Mouse (Mus musculus): ENCODE measurements around the gene Mocs3. TPM values are rescaled to one million over a fixed set of nuclear protein-coding genes. Genes with fewer than 3 reads are reported as not detected.

The Mocs3 gene
- total and polyA plus RNA-seq, 3 experiments, result 5.7 to 14.9 (median 10.5) TPM

DNA sequence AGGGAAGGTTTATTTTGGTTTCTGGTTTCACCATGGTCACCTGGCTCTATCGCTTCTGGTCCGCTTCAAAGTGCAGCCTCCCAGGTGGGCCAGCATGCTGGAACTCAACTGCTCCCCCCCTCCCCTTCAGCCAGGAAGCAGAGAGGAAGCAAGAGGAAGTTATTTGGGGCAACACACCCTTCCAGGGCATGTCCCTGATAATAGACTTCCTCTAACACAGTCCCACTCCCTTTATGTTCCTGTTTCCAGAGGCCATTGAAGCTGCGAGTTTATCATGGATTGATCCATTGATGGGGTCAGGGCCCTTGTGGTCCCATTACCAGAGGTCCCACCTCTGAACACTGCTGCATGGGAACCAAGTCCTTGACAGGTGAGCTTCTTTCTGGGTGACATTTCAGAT is 29.7 kb downstream of the Mocs3 start:
- no peak for DNase-seq (ENCODE audit: low spot score)
- no peaks in the 10 kb centered on the region for H3K36me3 ChIP-seq (replicated peaks)
- H3K9me3 ChIP-seq (replicated peaks), result peaks cover 56% of the 10 kb centered on the region
- H3K4me1 ChIP-seq (ENCODE audit: insufficient read depth, low read depth, low read length), result no peaks in the 10 kb centered on the region
- peaks cover 3% of the 10 kb centered on the region; the same call in 1 of the 2 replicates for H3K27me3 ChIP-seq (ENCODE audit: insufficient read depth, low read length)
- no peak overlapping the region for H3K4me3 ChIP-seq (ENCODE audit: low read depth, low read length)
- ATAC-seq (ENCODE audit: extremely low read depth, insufficient number of reproducible peaks, low FRiP score, poor library complexity, severe bottlenecking), result no peak
- no peak for TF ChIP-seq POLR2AphosphoS5 (IDR thresholded peaks at IDR 0.05; ENCODE audit: insufficient replicate concordance, low read depth, low read length)
- no peak for TF ChIP-seq TAL1 (conservative IDR thresholded peaks at IDR 0.05; ENCODE audit: low read depth, low read length)
- no peak for TF ChIP-seq GATA1 (IDR thresholded peaks at IDR 0.05; ENCODE audit: borderline replicate concordance, low read length)
- TF ChIP-seq GATA2 (IDR thresholded peaks at IDR 0.05; ENCODE audit: borderline replicate concordance, low read depth, low read length), result no peak
- no peak for TF ChIP-seq CTCF (IDR thresholded peaks at IDR 0.05; ENCODE audit: low read depth, low read length)

DNA sequence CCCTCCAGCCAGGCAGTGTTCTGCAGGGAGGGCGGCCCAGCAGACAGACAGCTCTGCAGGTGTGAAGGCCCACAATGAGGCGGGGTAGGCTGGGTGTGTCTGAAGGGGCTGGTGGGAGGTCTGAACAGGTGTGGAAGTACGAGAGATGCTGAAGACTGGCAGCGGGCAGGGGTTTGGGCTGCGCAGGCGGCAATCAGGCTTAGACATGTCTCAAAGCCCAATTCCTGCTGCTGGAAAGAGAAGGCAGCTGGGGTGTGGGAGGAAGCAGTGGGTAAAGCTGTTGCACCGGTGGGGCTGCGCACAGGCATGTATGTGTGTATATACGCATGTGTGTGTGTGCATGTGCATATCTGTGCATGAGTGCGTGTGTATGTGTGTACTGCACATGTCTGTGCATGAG is 30.5 kb downstream of the Mocs3 start:
- DNase-seq (ENCODE audit: low spot score) (no peak), ATAC-seq (ENCODE audit: extremely low read depth, insufficient number of reproducible peaks, low FRiP score, poor library complexity, severe bottlenecking) (no peak)
- Histone ChIP-seq H3K9me3 (replicated peaks) (peaks cover 58% of the 10 kb centered on the region), H3K27me3 (ENCODE audit: insufficient read depth, low read length) (peaks cover 3% of the 10 kb centered on the region; the same call in 1 of the 2 replicates), H3K4me3 (ENCODE audit: low read depth, low read length) (no peak overlapping the region), H3K4me1 (ENCODE audit: insufficient read depth, low read depth, low read length) (no peaks in the 10 kb centered on the region), H3K36me3 (replicated peaks) (no peaks in the 10 kb centered on the region)
- TF ChIP-seq GATA2 (IDR thresholded peaks at IDR 0.05; ENCODE audit: borderline replicate concordance, low read depth, low read length) (no peak), POLR2AphosphoS5 (IDR thresholded peaks at IDR 0.05; ENCODE audit: insufficient replicate concordance, low read depth, low read length) (no peak), GATA1 (IDR thresholded peaks at IDR 0.05; ENCODE audit: borderline replicate concordance, low read length) (no peak), CTCF (IDR thresholded peaks at IDR 0.05; ENCODE audit: low read depth, low read length) (no peak), TAL1 (conservative IDR thresholded peaks at IDR 0.05; ENCODE audit: low read depth, low read length) (no peak)

DNA sequence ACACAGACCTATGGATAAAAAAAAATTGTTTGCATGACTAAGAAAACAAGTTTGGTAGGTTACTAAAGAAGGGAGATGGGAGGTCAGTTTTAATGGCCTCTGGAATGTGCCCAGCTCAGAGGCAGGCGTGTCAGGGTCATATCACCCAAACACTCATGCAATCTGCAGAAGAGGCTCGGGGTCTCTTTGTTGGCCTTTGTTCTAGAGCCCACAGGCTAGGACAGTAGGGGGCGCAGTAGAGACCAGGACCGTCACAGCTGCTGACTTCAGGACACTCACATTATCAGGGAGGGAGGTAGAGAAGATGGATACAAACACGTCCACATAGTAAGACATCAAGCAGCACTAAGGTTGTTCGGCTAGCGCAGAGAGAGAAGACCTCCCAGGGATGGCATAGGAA is 37.6 kb downstream of the Mocs3 start:
- no peaks in the 10 kb centered on the region for H3K4me1 ChIP-seq (ENCODE audit: insufficient read depth, low read depth, low read length)
- H3K9me3 ChIP-seq (replicated peaks), result peaks cover 61% of the 10 kb centered on the region
- peaks cover under 1% of the 10 kb centered on the region; the same call in 1 of the 2 replicates for H3K27me3 ChIP-seq (ENCODE audit: insufficient read depth, low read length)
- no peaks in the 10 kb centered on the region for H3K36me3 ChIP-seq (replicated peaks)
- H3K4me3 ChIP-seq (ENCODE audit: low read depth, low read length), result no peak overlapping the region
- DNase-seq (ENCODE audit: low spot score) (no peak), ATAC-seq (ENCODE audit: extremely low read depth, insufficient number of reproducible peaks, low FRiP score, poor library complexity, severe bottlenecking) (no peak)
- TF ChIP-seq GATA2 (IDR thresholded peaks at IDR 0.05; ENCODE audit: borderline replicate concordance, low read depth, low read length), result no peak
- no peak for TF ChIP-seq CTCF (IDR thresholded peaks at IDR 0.05; ENCODE audit: low read depth, low read length)
- no peak for TF ChIP-seq GATA1 (IDR thresholded peaks at IDR 0.05; ENCODE audit: borderline replicate concordance, low read length)

DNA sequence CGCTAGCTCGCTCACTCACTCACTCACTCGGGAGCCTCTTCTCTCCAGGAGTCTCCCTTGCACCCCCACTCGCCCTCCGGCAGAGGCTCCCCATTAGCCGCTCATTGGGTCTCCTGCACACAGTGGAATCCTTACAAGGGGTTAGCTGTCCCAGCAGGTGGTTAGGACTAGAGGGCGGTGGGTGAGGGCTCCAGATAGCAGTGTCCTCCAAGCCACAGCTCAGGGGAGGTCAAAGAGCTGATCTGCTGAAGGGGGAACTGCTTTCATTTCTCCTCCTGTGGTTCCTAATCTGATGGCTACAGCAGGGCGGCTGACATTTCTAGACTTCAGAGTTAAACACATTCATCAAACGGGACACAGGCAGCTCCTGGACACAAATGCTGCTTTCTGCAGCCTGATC is 43.0 kb downstream of the Mocs3 start:
- no peak for TF ChIP-seq CTCF (IDR thresholded peaks at IDR 0.05; ENCODE audit: low read depth, low read length)
- TF ChIP-seq GATA1 (IDR thresholded peaks at IDR 0.05; ENCODE audit: borderline replicate concordance, low read length), result no peak
- TF ChIP-seq TAL1 (conservative IDR thresholded peaks at IDR 0.05; ENCODE audit: low read depth, low read length), result no peak
- no peak for TF ChIP-seq GATA2 (IDR thresholded peaks at IDR 0.05; ENCODE audit: borderline replicate concordance, low read depth, low read length)
- TF ChIP-seq POLR2AphosphoS5 (IDR thresholded peaks at IDR 0.05; ENCODE audit: insufficient replicate concordance, low read depth, low read length), result no peak
- H3K4me3 ChIP-seq (ENCODE audit: low read depth, low read length), result no peak overlapping the region
- H3K4me1 ChIP-seq (ENCODE audit: insufficient read depth, low read depth, low read length), result no peaks in the 10 kb centered on the region
- no peaks in the 10 kb centered on the region for H3K36me3 ChIP-seq (replicated peaks)
- no peak for ATAC-seq (ENCODE audit: extremely low read depth, insufficient number of reproducible peaks, low FRiP score, poor library complexity, severe bottlenecking)
- H3K27me3 ChIP-seq (ENCODE audit: insufficient read depth, low read length), result no peaks in the 10 kb centered on the region
- no peak for DNase-seq (ENCODE audit: low spot score)
- peaks cover 74% of the 10 kb centered on the region for H3K9me3 ChIP-seq (replicated peaks)

DNA sequence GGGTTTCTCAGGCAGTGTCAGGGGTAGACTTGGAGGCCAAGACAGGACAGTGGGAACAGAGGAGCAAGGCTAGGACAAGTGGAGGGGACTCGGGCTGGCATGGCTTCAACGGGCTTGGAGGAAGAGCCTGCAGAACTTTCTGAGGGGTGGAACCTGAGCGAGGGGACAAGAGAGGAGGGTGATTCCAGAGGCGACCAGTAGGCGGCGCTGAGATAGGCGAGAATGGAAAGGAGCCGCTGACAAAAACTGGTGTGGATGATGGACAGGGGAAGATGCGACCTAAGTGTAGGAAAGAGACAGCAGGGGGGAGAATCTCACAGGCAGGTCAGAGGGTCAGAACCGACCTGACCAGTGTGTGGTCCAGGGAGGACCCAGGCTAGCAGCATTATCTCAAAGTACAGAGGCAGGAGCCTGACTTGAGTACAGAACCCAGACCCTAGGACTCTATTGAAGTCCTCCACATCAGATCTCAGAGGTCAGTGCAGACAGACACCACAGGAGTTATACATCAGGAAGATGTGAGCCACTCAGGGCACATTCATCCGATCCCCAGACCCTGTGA is 44.0 kb downstream of the Mocs3 start:
- H3K4me3 ChIP-seq (ENCODE audit: low read depth, low read length), result no peak overlapping the region
- H3K36me3 ChIP-seq (replicated peaks), result no peaks in the 10 kb centered on the region
- no peaks in the 10 kb centered on the region for H3K27me3 ChIP-seq (ENCODE audit: insufficient read depth, low read length)
- no peaks in the 10 kb centered on the region for H3K4me1 ChIP-seq (ENCODE audit: insufficient read depth, low read depth, low read length)
- peaks cover 71% of the 10 kb centered on the region for H3K9me3 ChIP-seq (replicated peaks)
- TF ChIP-seq TAL1 (conservative IDR thresholded peaks at IDR 0.05; ENCODE audit: low read depth, low read length), result no peak
- TF ChIP-seq GATA1 (IDR thresholded peaks at IDR 0.05; ENCODE audit: borderline replicate concordance, low read length), result no peak
- TF ChIP-seq POLR2AphosphoS5 (IDR thresholded peaks at IDR 0.05; ENCODE audit: insufficient replicate concordance, low read depth, low read length), result no peak
- TF ChIP-seq GATA2 (IDR thresholded peaks at IDR 0.05; ENCODE audit: borderline replicate concordance, low read depth, low read length), result no peak
- no peak for TF ChIP-seq CTCF (IDR thresholded peaks at IDR 0.05; ENCODE audit: low read depth, low read length)
- DNase-seq (ENCODE audit: low spot score) (no peak), ATAC-seq (ENCODE audit: extremely low read depth, insufficient number of reproducible peaks, low FRiP score, poor library complexity, severe bottlenecking) (no peak)

DNA sequence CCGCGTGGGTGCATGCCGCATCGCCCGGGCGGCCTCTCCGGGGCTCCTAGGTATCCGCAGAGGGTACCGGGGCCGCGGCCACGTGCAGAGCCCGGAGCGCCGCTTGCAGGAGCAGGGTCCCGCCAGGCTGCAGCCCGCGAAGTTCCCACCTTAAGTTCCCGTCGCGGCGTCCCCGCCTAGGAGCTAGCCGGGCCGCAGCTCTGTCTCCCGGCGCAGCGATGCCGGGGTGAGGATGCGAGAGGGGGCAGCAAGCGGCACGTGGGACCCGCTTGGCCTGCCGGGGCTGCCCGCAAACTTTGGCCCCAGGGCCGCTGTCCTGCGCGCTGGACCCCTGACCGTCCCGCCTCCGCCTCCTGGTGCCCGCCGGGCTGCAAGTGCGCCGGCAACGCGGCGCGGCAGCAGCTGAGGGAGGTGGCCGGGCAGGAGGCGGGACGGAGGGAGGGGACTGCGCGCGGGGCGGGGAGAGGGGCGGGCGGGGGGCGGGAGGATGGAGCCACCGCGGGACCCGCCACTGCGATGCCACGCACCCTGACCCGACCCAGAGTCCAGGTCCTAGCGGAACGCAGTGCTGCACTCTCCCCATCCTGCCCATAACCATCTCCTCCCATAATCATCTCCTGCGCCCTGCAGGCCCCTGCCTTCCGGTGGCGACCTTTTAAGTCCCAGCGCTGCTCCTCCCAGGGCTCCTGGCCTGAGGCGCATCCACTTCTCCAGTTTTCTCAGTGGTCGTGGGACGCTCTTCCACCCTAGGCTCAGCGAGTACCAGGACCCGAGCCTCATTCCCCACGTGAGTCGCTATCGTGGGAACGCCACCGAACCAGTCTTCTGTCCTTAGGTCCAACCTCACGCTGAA is 50.5 kb downstream of the Mocs3 start:
- Histone ChIP-seq H3K4me1 (ENCODE audit: insufficient read depth, low read depth, low read length) (no peaks in the 10 kb centered on the region), H3K4me3 (ENCODE audit: low read depth, low read length) (peak overlapping the region; percentile 37; the same call in 1 of the 2 replicates), H3K27me3 (ENCODE audit: insufficient read depth, low read length) (no peaks in the 10 kb centered on the region), H3K36me3 (replicated peaks) (no peaks in the 10 kb centered on the region), H3K9me3 (replicated peaks) (peaks cover 63% of the 10 kb centered on the region)
- ATAC-seq (ENCODE audit: extremely low read depth, insufficient number of reproducible peaks, low FRiP score, poor library complexity, severe bottlenecking) (no peak), DNase-seq (ENCODE audit: low spot score) (no peak)
- no peak for TF ChIP-seq GATA1 (IDR thresholded peaks at IDR 0.05; ENCODE audit: borderline replicate concordance, low read length)

Measured in G1E (cell line).